Mouse (Mus musculus): ENCODE measurements around the gene Pias1. TPM values are rescaled to one million over a fixed set of nuclear protein-coding genes. Genes with fewer than 3 reads are reported as not detected.

The Pias1 gene
- 42.7 and 44.9 TPM in 2 replicates for polyA plus RNA-seq (2014; fragmentation: Nextera tagmentation; extraction: Ambion mirVana)

DNA sequence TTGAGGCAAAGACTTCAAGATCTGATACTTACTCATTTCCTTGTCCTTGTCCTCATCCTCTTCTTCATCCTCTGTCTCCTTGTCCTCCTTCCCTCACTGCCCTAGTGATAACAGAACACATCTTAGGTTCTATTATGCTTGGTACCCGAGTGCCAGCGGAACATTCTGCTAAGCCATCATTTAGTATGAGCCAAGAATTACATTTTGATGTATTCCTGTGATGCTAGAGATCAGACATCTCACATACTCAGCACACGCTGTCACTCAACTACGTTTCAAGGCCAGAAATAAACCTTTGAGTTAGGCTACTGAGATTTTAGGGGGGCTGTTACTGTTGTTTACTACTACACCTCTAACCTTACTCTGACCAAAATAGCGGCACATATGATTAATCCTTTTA, at the start of gene Pias1:
Pias1 (minus strand) TSS at position 101 of the 400 bp plus-strand sequence.
- 65% methylated on average over 5 of the region's 5 CpGs for WGBS
- no peak for ATAC-seq (ENCODE audit: insufficient number of reproducible peaks, insufficient read depth, low FRiP score, low read depth)
- H3K4me1 ChIP-seq (ENCODE audit: control insufficient read depth in 2 of 2, insufficient read depth in 2 of 2, low read length in 2 of 2) = no peaks in the 10 kb centered on the region
- H3K4me3 ChIP-seq (ENCODE audit: control insufficient read depth in 1 of 2, insufficient read depth in 1 of 2, low read depth in 1 of 2, low read length in 2 of 2) = no peak within 1 kb of the TSS
- H3K4me2 ChIP-seq (ENCODE audit: low read length) = no peak within 1 kb of the TSS
- no peaks in the 10 kb centered on the region for H3K27me3 ChIP-seq (ENCODE audit: control insufficient read depth, insufficient read depth, low read length)
- H3K9ac ChIP-seq (ENCODE audit: low read length) = no peak within 1 kb of the TSS
- no peak within 1 kb of the TSS for H3K27ac ChIP-seq (replicated peaks in 1 of 2; ENCODE audit: control insufficient read depth in 1 of 2, insufficient read depth in 1 of 2, low read depth in 2 of 2, low read length in 2 of 2)
- H3K36me3 ChIP-seq (ENCODE audit: control insufficient read depth, insufficient read depth, low read length) = no peaks in the 10 kb centered on the region
- H3K9me3 ChIP-seq (ENCODE audit: control insufficient read depth, low read length) = no peaks in the 10 kb centered on the region

DNA sequence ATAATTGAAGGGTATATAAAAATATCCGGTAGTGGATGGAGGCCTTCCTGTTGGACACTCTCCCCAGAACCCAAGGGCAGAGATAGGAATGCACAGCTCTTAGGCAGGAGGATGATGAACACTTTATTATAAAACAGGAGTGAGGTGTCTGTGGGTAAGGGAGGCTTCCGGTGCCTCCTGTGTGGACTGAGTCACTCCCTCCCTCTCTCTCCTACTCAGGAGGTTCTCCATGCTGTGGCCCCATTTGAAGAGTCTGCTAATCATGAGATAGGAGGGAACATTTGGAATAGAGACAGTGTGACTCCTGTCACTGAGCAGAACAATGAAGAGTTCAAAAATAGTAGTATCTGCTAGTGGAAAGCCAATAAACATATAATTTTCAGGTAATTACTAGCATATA, 47.7 kb upstream of the Pias1 start:
- ATAC-seq (ENCODE audit: insufficient number of reproducible peaks, insufficient read depth, low FRiP score, low read depth) = no peak
- no peaks in the 10 kb centered on the region for H3K4me1 ChIP-seq (ENCODE audit: control insufficient read depth in 2 of 2, insufficient read depth in 2 of 2, low read length in 2 of 2)
- H3K4me2 ChIP-seq (ENCODE audit: low read length) = no peak overlapping the region
- no peaks in the 10 kb centered on the region for H3K9me3 ChIP-seq (ENCODE audit: control insufficient read depth, low read length)
- 70% methylated on average over 2 of the region's 2 CpGs for WGBS
- no peaks in the 10 kb centered on the region for H3K27me3 ChIP-seq (ENCODE audit: control insufficient read depth, insufficient read depth, low read length)
- H3K36me3 ChIP-seq (ENCODE audit: control insufficient read depth, insufficient read depth, low read length) = no peaks in the 10 kb centered on the region
- no peak overlapping the region for H3K27ac ChIP-seq (replicated peaks in 1 of 2; ENCODE audit: control insufficient read depth in 1 of 2, insufficient read depth in 1 of 2, low read depth in 2 of 2, low read length in 2 of 2)
- no peak overlapping the region for H3K9ac ChIP-seq (ENCODE audit: low read length)
- H3K4me3 ChIP-seq (ENCODE audit: control insufficient read depth in 1 of 2, insufficient read depth in 1 of 2, low read depth in 1 of 2, low read length in 2 of 2) = no peak overlapping the region

DNA sequence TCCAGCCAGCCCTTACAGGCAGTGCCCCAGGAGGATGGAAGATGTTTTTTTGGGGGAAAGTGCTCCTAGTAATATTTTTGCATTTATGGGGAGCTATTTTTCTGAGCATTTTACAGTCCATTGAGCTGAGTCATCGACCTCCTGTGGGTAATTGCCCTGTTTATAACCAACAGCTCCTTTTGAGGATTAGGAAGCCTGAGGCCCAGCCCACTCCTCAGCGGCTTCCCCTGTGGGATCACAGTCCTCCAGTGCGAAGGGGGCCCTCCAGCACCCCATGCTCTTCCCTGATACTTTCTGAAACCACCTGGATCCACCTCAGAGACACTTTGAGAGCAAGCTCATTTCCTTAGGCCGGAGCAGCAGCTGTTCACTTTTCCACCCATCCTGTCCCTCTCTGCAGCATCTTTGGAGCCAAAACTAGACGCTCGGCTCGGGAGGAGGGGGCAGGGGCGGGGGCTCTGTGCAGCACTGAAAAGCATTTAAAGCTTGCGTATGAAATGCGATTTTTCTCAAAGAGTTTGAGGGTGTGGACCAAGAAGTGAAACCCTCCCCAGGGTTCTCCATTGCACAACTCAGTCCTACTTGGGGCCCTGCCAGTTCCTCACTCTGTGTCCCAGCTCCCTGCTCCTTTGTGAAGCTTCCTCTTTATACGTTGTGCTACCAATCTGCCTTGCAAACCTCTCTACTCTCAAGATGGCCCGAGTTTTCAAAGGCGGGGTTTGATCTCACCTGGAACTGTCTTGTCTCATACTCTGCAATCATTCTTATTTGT, 43.5 kb upstream of the Pias1 start:
- H3K9ac ChIP-seq (ENCODE audit: low read length) = no peak overlapping the region

DNA sequence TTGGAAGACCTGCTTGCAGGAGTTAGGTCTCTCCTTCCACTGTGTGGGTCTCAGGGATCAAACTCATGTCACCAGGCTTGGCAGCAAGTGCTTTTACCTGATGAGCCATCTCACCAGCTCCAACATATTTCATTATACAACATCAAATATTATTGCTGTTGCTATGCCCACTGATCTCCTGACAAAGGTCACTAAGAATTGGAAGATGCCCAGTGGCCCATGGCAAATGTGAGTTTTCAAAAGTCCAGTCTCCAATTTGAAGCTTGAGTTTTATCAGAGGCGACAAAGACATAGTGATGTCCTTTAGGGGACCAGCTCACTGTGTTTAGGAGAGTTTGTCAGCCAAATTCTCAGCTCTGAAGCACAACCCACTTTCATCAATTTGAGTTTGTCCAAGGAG, 34.8 kb upstream of the Pias1 start:
- Histone ChIP-seq H3K9ac (ENCODE audit: low read length) (no peak overlapping the region), H3K27ac (replicated peaks in 1 of 2; ENCODE audit: control insufficient read depth in 1 of 2, insufficient read depth in 1 of 2, low read depth in 2 of 2, low read length in 2 of 2) (no peak overlapping the region), H3K9me3 (ENCODE audit: control insufficient read depth, low read length) (peaks cover 3% of the 10 kb centered on the region), H3K27me3 (ENCODE audit: control insufficient read depth, insufficient read depth, low read length) (no peaks in the 10 kb centered on the region), H3K4me2 (ENCODE audit: low read length) (no peak overlapping the region), H3K36me3 (ENCODE audit: control insufficient read depth, insufficient read depth, low read length) (no peaks in the 10 kb centered on the region), H3K4me1 (ENCODE audit: control insufficient read depth in 2 of 2, insufficient read depth in 2 of 2, low read length in 2 of 2) (no peaks in the 10 kb centered on the region), H3K4me3 (ENCODE audit: control insufficient read depth in 1 of 2, insufficient read depth in 1 of 2, low read depth in 1 of 2, low read length in 2 of 2) (no peak overlapping the region)
- WGBS = 94% methylated on average over 1 of the region's 1 CpGs
- ATAC-seq (ENCODE audit: insufficient number of reproducible peaks, insufficient read depth, low FRiP score, low read depth) = no peak

More for the DNA sequence above, 43.5 kb upstream of the Pias1 start:
- Histone ChIP-seq H3K4me1 (ENCODE audit: control insufficient read depth in 2 of 2, insufficient read depth in 2 of 2, low read length in 2 of 2) (no peaks in the 10 kb centered on the region), H3K27me3 (ENCODE audit: control insufficient read depth, insufficient read depth, low read length) (no peaks in the 10 kb centered on the region), H3K4me3 (ENCODE audit: control insufficient read depth in 1 of 2, insufficient read depth in 1 of 2, low read depth in 1 of 2, low read length in 2 of 2) (no peak overlapping the region), H3K27ac (replicated peaks in 1 of 2; ENCODE audit: control insufficient read depth in 1 of 2, insufficient read depth in 1 of 2, low read depth in 2 of 2, low read length in 2 of 2) (no peak overlapping the region), H3K36me3 (ENCODE audit: control insufficient read depth, insufficient read depth, low read length) (no peaks in the 10 kb centered on the region), H3K9me3 (ENCODE audit: control insufficient read depth, low read length) (no peaks in the 10 kb centered on the region), H3K4me2 (ENCODE audit: low read length) (no peak overlapping the region)
- 68% methylated on average over 13 of the region's 13 CpGs for WGBS
- ATAC-seq (ENCODE audit: insufficient number of reproducible peaks, insufficient read depth, low FRiP score, low read depth) = no peak

DNA sequence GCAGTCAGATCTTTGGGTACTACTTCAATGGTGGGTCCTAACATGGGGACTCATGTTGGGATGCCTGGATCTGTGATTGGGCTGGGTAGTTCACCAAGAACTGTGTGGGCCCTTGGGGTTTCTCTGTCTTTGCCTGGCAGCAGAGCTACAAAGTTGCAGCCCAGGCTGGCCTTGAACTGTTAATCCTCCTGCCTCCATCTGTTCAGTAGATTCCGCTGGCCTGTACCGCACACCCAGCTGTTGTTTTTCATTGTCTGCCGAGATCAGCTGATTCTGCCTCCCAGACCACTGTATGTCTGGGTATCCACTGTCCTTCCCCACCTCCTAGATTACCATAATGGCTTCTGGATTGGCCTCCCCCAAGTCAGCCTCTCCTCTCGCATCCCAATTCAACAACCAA, 19.6 kb upstream of the Pias1 start:
- no peak overlapping the region for H3K4me3 ChIP-seq (ENCODE audit: control insufficient read depth in 1 of 2, insufficient read depth in 1 of 2, low read depth in 1 of 2, low read length in 2 of 2)
- H3K4me2 ChIP-seq (ENCODE audit: low read length) = no peak overlapping the region
- H3K27ac ChIP-seq (replicated peaks in 1 of 2; ENCODE audit: control insufficient read depth in 1 of 2, insufficient read depth in 1 of 2, low read depth in 2 of 2, low read length in 2 of 2) = no peak overlapping the region
- no peaks in the 10 kb centered on the region for H3K4me1 ChIP-seq (ENCODE audit: control insufficient read depth in 2 of 2, insufficient read depth in 2 of 2, low read length in 2 of 2)
- no peaks in the 10 kb centered on the region for H3K36me3 ChIP-seq (ENCODE audit: control insufficient read depth, insufficient read depth, low read length)
- no peak for ATAC-seq (ENCODE audit: insufficient number of reproducible peaks, insufficient read depth, low FRiP score, low read depth)
- H3K9me3 ChIP-seq (ENCODE audit: control insufficient read depth, low read length) = no peaks in the 10 kb centered on the region
- no peaks in the 10 kb centered on the region for H3K27me3 ChIP-seq (ENCODE audit: control insufficient read depth, insufficient read depth, low read length)
- 87% methylated on average over 4 of the region's 4 CpGs for WGBS
- no peak overlapping the region for H3K9ac ChIP-seq (ENCODE audit: low read length)

DNA sequence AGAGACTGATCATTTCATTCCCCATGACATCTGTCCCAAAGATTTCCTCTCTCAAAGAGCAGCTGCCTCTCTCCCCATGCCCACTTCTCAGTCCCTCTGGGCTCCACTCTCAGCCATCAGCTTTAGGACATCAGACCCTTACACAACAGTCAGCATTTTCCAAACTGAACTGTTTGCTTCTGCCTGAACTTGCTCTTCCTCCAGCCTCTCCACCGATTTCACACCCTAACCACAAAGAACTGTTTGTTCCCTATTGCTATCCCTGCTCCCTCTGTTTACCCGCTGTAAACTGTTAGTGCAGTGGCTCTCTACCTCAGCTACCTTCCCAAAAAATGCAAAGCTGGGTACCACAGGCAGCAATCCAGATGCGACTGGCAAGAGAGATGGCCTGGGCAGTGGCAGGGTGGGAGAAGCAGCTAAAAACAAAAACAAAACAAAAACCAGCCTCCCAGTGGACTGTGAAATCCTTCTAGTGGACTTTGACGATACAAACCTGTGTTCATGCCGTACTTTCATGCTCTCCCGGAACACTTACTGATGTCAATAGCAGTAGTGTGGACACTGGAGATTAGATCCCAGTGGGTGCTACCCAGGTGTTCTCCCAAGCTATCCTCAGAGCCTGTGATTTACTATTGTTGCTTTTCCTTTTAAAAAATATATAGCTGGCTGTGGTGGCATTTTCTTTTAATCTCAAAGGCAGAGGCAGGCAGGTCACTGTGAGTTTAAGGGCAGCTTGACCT, 18.5 kb upstream of the Pias1 start:
- Histone ChIP-seq H3K27ac (replicated peaks in 1 of 2; ENCODE audit: control insufficient read depth in 1 of 2, insufficient read depth in 1 of 2, low read depth in 2 of 2, low read length in 2 of 2) (no peak overlapping the region), H3K4me2 (ENCODE audit: low read length) (no peak overlapping the region), H3K4me3 (ENCODE audit: control insufficient read depth in 1 of 2, insufficient read depth in 1 of 2, low read depth in 1 of 2, low read length in 2 of 2) (no peak overlapping the region), H3K27me3 (ENCODE audit: control insufficient read depth, insufficient read depth, low read length) (no peaks in the 10 kb centered on the region), H3K4me1 (ENCODE audit: control insufficient read depth in 2 of 2, insufficient read depth in 2 of 2, low read length in 2 of 2) (no peaks in the 10 kb centered on the region), H3K36me3 (ENCODE audit: control insufficient read depth, insufficient read depth, low read length) (no peaks in the 10 kb centered on the region), H3K9ac (ENCODE audit: low read length) (no peak overlapping the region), H3K9me3 (ENCODE audit: control insufficient read depth, low read length) (no peaks in the 10 kb centered on the region)
- WGBS = 72% methylated on average over 6 of the region's 6 CpGs
- ATAC-seq (ENCODE audit: insufficient number of reproducible peaks, insufficient read depth, low FRiP score, low read depth) = no peak

DNA sequence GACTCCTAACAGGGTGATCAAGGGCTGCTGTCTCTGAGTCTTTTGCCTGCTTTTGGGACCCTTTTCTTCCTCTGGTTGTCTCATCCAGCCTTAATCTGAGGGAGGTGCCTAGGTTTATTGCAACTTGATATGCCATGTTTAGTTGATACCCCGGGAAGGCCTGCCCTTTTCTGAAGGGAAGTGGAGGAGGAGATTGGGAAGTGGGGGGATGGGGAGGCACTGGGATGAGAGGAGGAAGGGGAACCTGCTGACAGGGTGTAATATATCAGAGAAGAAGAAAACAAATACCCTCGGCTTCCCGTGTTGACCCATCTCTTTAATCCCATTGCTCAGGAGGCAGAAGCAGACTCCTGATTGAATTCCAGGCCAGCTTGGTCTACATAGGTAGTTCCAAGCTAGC, 10.8 kb upstream of the Pias1 start:
- H3K36me3 ChIP-seq (ENCODE audit: control insufficient read depth, insufficient read depth, low read length) = no peaks in the 10 kb centered on the region
- no peak overlapping the region for H3K4me2 ChIP-seq (ENCODE audit: low read length)
- 27% methylated on average over 3 of the region's 3 CpGs for WGBS
- H3K9me3 ChIP-seq (ENCODE audit: control insufficient read depth, low read length) = no peaks in the 10 kb centered on the region
- H3K27ac ChIP-seq (replicated peaks in 1 of 2; ENCODE audit: control insufficient read depth in 1 of 2, insufficient read depth in 1 of 2, low read depth in 2 of 2, low read length in 2 of 2) = no peak overlapping the region
- ATAC-seq (ENCODE audit: insufficient number of reproducible peaks, insufficient read depth, low FRiP score, low read depth) = no peak
- H3K4me3 ChIP-seq (ENCODE audit: control insufficient read depth in 1 of 2, insufficient read depth in 1 of 2, low read depth in 1 of 2, low read length in 2 of 2) = no peak overlapping the region
- H3K4me1 ChIP-seq (ENCODE audit: control insufficient read depth in 2 of 2, insufficient read depth in 2 of 2, low read length in 2 of 2) = no peaks in the 10 kb centered on the region
- H3K9ac ChIP-seq (ENCODE audit: low read length) = no peak overlapping the region
- H3K27me3 ChIP-seq (ENCODE audit: control insufficient read depth, insufficient read depth, low read length) = no peaks in the 10 kb centered on the region

All from heart, embryonic 14.5 days (tissue).